Mouse (Mus musculus): Measurements from ENCODE around the gene Col2a1.

DNA sequence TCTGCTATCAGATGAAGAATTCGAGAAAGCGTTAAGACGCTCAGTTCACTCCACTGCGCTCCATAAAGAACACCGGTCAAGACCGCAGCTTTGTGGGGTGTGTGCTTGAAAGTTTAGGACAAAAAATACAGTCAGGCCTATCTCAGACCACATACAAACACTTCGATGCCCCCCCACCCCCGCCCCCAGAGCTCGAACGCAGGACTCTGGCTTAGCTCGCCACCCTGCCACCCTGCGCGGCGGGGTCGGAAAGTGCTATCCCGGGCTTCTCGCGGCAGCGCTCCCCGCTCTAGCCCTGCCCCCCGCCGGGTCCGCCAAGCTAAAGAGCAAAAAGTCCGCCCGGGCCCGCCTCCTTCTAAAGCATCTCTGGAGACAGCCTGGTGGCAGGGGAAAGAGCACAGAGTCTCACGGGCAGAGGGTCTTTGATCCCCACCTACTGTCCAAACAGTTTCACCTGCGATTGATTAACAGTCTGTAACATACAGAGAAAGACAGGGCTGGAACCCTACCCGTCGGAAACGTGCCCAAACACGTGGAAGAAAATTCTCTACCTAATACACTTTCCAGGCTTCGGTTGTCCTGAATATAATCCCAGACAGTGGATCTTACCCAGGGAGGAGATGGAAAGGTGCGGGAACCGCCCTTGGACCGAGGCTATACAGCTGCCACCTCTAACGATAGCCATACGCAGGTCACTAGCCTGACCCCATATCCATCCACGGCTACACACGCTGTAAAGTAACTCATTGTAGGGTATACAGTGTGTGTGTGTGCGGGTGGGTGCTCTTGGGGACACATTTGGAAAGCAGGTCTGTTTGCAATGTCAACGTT, 1.3 kb downstream of the Col2a1 start:
- TF ChIP-seq CTCF (IDR thresholded peaks at IDR 0.05; ENCODE audit: low read depth, low read length) = no peak
- TF ChIP-seq POLR2A (IDR thresholded peaks at IDR 0.05; ENCODE audit: borderline replicate concordance, low read depth, low read length) = no peak

Measured in bone marrow macrophage, adult 2 months (primary cell).